Mouse (Mus musculus) cerebellum, adult 9-10 months (tissue): ENCODE results near the gene Grm5.

Source experiments
- DNase-seq: peaks from one replicate; pipeline ENCODE4 v3.0.0; 2022

Grm5 gene

DNA sequence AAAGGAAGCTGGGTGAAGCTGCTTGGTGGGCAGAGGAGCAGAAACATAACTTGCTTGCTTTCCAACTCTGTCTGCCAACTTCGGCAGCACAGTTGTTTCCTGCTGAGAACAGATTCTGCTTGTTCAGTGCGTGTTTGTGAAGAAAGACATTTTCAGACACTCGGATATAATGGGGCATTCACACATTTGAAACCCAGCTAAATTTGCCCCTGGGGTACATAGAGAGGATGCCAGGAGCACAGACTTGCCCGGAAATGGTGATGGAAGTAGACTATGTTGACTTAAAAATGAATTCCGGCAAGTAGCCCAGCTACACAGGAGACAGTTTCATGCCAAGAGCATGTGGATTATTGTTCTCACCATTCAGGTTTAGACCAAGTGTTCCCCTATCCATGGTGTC, 342.0 kb downstream of the Grm5 start:
- peak; percentile 27 for DNase-seq

DNA sequence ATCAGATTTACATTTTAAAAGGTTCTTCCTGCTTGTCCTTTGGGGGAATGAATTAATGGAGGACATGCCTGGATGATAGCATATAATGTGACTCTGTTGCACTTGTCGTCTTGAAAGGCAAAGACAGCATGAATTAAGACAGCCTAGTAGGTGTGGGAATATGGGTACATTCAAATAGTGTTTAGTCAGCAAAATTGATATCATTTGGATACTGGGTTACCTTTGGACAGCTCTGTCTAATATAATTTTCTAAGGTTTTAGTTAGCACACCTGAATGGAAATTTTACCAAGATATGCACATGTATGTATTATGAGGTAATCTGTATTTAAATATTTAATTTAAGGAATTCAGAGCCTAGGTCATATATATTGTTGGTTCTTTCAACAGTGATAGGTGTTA, 353.4 kb downstream of the Grm5 start:
- no peak for DNase-seq

DNA sequence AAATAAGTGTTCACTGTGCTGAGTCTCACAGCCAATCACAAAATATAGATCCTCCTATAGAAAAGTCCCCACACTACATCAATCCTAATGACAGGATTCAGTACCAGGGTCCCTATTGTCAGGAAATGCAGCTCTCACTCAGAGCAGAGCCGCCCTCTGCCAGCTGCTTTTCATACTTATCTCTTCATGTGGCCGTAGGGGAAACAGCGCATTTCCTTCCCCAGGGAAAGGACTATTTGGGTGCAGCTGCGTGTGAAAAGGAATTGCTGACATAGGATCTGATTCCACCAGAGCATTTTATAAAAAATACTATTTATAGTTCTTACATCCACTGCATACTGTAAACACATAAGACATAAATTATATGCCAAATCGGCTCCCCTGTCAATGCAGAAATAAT, 354.3 kb downstream of the Grm5 start:
- no peak for DNase-seq

DNA sequence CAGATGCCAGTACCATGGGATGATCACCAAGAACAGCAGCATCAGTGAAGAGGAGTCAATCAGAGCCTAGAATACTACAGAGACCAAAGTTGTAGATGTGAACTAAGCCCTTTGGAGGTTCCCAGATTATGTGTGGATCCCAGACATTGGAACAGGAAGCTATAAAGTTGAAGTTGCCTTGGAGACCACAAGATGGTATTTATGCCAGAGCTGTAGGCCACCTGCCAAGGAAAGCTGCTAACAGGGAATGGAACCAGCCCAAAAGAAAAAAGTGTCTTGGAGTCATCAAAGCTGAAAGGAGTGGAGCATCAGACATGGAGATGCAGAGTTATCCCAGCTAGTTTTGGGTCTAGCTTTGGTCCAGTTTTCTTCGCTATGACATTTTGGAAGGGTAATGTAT, 366.2 kb downstream of the Grm5 start:
- no peak for DNase-seq

DNA sequence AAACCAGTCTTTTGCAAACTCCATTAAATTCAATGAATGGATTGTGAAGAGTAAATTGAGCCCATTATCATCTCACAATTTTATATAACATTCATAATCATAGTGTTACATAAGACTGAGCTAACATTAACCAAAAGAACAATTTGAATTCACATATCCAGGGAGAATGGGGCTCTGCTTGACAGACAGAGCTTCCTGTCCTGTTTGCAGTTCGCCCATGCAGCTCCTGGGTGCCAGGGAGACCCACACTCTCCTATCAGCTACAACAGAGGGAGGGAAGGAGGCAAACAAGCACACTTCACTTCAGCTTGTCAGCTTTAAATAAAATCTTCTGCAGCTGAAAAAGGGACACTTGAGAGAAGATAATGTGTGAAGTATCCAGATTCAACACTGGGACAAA, 389.2 kb downstream of the Grm5 start:
- DNase-seq: no peak

DNA sequence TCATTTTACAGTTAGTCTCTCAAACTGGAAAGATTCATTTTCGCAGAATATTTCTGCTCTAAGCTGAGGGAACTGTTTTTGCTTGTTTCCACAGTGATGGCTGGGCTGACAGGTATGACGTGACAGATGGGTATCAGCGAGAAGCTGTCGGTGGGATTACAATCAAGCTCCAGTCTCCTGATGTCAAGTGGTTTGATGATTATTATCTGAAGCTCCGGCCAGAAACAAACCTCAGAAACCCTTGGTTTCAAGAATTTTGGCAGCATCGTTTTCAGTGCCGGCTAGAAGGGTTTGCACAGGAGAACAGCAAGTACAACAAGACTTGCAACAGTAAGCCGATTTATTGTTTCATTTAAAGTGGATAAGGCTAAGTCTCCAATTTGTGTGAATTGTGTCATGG, 391.1 kb downstream of the Grm5 start:
- peak; percentile 2 for DNase-seq

DNA sequence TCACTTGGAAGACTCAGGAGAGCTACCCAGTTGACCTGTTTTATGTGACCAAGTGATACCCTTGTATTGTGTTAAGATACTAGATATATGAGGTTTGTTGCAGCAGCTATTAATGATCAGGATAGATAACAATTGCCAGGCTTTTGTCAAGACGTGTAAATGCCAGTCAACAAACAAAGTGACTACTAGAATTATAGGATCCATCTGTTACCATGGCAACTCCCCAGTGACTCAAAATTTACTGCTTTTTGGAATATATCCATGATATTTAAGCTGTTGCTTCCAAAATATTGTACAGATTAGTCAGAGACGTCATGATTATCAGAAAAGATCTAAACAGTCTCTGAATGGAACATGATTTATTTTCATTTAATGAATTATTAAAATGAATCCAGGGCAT, 399.5 kb downstream of the Grm5 start:
- no peak for DNase-seq

DNA sequence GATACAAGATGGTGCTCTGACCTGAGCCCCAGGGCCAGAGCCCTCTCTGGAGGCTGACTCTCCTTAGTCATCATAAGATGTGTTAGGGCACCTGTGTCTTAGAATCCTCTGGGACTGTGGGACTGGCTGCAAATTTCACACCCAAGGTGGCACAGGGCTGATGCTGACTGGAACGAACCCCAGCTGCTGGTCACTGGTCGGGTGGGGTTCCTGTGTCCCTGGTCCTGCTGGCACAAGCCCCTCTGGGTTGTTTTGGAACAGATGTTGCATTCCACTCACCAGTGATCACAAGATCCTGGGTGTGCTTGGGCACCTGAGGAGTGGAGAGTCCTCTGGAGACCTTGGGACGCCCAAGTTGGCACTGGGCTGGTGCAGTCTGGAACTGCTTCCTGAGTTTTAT, 430.5 kb downstream of the Grm5 start:
- DNase-seq: no peak

DNA sequence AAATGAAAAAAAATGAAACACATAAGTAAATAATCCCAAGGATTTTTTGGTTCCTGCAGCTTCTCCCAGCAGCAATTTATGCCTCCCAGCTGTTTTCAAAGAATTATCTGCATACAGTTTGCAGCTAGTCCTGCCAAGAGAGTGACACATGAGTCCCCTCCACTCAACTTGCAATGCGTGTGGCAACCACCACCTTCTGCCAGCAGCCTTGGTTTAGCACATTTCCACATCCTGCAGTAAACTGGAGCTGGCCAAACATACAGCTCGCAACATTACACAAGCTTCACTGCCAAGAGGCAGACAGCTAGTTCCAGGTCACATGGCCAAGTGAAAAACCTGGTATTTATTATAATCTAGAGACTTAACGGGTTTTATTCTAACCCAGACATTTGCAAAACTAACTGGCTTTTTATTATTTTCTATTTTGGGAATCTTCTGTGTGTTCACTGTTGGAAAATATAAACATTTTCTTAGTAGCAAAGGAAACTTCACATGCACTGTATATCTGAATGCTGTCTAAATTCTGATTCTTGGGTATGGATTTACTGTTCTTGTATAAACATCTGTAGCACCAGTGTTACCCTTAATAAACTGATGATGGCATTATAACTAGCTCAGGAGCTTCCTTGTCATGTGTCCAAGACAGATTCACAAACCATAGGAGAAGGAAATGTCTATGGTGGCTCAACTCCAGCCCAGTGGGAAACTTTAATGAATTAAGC, 443.6 kb downstream of the Grm5 start:
- no peak for DNase-seq

DNA sequence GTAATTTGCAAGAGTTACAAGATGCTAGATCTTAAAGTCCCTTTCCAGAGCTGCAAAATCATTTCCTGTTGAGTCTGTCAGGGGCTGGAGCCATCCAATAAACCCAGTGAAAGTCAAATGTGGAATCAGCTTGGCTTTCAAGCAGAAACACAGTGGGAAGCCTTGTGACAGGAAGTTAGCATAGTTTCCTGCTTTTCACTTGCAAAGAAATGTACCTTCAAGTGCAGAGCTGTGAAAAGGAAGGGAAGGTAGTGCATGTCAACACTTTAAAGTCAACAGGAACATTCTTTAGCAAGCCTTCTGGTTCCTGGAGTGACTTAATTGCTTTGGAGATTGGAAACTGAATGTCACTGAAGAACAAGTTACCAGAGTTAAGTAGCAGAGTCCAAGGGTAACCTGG, 463.4 kb downstream of the Grm5 start:
- DNase-seq: no peak

DNA sequence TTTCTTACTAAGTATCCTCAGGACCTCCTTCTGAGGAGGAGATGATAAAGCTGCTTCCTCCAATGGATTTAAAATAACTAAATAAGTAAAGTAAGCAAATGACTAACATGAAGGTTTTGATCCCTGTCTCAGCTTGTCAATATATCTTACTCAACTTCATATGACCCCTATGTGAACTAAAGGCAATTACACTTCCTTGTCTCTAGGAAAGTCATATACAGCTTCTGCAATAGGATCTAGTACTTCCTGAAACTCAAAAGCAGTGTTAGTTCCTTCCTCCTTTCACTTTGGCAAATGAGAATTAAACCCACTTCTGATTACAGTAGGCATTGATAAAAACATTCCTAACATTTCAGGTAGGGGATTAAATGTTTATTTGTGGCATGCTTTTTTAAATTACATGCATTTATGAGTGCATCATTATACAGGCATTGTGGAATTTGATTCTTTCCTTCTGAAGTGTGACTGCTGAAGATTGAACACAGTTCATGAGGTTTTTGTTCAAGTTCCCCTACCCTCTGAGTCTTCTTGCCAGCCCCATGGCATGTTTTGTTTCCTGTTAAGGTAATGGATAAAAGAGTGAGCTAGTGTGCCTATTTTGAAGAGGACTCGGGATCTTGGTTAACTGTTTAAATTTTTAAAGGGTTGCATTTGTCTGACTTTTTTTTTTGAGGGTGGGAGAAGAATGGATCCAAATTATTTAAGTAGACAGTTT, 470.4 kb downstream of the Grm5 start:
- DNase-seq: no peak

DNA sequence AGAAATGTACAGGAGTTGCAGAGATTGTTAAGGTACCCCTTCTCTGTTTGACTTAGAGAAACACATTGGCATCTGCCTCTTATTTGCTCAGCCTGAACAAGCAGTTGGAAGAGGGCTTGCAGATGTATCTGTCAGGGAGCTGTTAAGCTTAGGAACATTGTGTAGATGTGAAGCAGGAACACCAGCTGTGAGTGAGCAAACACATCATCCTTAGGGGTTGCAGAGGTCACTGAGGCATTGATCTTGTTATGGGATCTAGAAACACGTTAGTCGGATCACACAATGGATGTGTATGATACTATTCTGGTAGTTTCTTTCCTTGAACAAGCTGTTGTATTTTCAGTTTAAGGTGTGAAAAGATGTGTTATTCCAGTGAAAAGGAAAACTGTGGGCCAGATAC, 472.5 kb downstream of the Grm5 start:
- DNase-seq: no peak

DNA sequence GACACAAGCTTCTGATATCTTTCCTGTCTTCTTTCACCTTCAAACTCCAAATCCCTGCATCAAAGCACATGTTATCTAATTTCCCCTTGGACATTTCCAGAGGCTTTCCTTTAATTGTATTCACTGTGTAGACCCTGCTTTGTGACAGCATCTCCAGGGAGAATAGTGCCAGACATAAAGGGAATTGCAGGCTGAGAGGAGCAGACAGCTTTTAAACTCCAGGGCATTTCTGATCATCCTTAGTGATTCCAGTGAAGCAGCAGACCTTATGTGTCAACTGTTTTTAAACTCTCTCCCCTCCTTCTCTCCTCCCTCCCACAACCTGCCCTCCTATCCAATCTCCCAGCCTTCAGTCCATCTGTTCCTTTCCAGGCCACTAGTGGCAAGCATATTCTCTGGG, 507.1 kb downstream of the Grm5 start:
- DNase-seq: no peak

DNA sequence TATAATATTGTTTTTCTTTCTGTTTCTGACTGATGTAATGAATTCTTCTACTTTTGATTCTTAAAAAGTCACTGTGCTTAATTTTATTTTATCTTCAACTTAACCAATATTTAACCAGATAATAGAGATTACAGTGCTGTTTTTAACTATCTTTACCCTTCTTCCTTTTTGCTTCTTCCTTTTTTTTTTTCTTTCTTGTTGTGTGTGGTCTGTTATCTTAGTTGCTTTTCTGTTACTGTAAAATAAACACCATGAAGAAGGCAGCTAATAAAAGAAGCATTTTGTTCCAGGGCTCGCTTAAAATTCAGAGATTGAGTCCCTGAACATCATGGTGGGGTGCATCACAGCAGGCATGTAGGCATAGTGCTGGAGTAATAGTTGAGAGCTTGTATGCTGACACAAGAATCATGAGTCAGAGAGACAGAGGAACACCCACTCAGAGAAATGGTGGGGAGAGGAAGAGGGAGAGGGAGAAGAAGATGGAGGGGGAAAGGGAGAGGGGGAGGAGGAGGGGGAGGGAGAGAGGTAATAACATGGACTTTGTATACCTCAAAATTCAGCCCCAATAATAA, 512.7 kb downstream of the Grm5 start:
- DNase-seq: no peak

DNA sequence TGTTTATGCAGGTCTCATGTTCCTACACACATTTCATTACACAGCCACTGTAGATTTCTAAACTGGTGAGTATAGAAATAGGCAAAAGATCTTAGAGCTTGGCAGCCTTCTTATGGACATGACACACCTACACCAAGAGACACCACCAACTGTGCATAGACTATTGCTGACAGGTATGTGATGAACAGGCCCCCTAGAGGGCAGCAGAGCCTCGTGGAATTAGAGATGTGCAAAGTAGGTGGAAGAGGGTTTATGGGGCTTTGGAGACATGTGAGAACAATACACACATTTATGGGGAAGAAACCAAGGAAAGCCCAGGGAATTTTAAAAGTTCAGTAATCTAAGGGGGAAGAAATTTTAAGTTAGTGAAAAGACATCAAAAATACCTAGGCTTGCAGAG, 513.7 kb downstream of the Grm5 start:
- DNase-seq: peak; percentile 5

DNA sequence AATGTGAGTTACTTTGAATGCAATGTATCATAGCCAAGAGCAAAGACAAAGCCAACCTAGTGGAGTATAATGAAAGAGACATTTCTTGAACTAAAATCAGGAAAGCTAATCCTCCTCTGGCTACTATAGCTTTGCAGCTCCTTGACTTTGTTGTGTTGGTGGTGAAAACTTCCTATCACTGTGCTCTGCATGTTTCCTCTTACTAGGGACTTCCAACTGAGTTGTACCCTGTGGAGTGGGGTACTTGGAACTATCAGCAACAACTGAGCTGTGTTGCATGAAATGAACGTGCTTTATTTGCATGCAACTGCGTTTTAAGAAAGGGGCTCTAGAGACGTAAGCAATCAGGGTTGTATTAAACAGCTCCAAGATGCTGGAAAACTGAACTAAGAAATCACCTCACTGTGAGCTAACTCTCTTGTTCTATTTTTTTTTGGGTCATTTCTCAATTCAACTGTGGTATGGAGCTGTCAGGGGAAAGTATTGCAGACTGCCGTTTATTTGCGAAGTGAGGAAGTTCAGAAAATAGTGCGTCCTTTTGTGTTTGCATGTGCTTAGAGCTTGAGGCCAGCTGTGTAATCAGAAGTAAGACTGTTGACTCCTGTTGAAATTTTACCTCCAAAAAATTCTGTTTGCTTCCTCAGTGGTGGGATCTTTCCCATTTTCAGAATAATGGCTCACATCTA, 532.9 kb downstream of the Grm5 start:
- DNase-seq: no peak

DNA sequence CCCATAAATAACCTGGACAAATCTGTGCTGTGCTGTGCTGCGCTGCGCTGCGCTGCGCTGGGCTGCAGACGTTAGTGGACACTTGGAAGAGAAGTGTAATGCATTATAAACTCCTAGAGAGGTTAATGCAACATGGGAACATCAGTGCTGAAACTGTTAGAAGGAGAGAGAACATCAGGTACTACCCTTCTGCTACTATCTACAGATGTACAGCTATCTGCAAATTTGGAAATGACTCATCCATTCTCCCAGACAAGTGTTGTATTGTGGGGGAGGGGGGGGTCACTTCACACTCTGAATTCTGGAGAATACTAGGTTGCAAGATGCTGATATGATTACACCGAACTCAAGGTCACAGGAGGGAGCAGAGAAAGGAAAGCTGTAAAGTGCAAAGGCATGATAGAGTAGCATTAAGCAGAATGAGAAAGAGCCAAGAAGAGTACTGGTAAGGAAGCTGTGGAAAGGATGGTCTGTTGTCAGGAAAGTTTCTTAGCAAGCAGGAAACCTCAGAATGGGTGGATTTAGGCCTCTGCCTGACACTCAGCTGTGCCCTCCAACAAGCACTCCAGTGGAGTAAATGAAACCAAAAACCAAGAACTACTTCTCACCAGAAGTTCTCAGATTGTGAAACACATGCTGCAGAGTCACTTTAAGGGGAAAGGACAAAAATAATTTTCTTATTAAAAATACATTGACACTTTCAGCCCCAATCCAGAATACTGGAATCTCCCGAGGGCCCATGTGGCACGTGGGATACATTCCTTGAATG, 544.3 kb downstream of the Grm5 start:
- no peak for DNase-seq

DNA sequence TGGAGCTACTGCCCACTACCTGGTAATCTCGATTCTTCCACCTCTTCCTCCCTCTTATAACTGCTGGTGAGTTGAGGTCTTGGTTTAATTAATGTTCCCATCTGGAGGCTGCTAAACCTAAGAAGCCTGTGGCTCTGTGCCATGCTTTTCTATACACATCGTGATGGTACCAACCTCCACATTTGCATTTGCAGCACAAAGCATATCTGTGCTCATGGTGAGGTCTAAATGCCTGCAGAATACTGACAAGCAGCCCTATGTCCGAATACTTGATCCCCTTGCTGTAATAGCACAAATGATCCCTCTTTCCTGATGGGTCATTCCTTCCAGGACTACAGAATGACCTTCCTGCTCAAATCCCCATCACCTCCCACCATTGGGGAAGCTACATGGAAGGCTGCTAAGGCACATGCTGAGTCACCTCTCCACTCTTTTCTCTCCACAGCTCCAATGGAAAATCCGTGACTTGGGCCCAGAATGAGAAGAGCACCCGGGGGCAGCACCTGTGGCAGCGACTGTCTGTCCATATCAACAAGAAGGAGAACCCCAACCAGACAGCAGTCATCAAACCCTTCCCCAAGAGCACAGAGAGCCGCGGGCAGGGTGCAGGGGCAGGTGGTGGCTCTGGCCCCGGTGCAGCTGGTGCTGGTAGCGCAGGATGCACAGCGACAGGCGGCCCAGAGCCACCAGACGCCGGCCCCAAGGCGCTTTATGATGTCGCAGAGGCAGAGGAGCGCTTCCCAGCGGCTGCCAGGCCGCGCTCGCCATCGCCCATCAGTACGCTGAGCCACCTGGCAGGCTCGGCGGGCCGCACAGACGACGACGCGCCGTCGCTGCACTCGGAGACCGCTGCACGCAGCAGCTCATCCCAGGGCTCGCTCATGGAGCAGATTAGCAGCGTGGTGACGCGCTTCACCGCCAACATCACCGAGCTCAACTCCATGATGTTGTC, 545.8 kb downstream of the Grm5 start:
- DNase-seq: no peak

DNA sequence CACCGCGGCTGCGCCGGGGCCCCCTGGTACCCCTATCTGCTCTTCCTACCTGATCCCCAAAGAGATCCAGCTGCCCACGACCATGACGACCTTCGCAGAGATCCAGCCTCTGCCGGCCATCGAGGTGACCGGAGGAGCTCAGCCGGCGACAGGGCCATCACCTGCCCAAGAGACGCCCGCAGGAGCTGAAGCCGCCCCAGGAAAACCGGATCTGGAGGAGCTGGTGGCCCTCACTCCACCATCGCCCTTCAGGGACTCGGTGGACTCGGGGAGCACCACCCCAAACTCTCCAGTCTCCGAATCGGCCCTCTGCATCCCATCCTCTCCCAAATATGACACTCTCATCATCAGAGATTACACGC, 546.5 kb downstream of the Grm5 start:
- DNase-seq: no peak

DNA sequence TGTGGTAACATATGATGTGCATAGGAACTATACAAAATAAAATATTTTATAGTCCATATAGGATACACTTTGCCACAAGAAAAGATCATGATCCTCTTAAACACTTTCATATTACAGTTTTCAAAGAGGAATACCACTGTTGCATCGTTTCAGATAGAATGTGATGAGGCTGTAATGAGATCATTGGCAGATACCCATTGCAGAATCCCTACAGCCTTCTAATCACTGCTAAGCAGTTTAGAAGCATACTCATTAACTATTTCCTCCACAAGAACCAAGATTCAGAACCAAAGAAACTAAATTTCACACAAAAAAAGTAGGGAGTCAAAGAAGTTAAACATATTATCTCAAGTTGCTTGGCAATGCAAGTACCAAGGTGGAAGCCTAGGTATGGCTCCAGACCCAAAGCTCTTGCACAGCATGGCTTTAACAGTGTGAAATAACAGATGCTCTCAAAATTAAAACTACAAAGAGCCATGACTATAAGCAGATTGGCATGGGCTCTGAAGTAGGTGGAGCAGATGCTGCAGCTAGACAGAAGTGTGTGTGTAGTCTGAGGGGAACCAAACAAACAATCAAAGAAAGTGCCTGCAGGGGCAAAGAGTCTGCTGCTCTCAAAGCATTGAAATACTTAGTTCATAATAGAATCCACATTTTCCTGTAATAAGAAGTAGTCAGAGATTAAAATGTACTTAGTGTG, 575.7 kb downstream of the Grm5 start:
- no peak for DNase-seq

DNA sequence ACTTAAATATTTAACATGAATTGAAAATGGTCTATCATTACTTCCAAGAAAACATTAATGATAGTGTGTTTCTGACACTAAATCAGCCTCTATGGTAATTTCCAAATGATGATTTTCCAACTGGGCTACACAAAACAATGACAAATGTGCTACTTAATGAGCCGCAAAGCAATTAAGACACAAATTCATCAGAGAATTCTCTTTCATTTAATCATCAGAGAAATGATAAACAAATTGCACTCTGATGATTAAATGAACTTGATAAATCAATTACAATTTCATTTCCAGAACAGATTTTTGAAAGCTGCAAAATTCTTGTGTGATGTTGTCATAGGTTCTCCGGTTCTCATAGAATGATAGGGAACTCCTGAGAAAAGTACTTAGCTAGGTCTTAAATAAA, 577.6 kb downstream of the Grm5 start:
- DNase-seq: no peak
